Mouse (Mus musculus) intestine, embryonic 16.5 days (tissue): ENCODE data around the gene Wnk2. TPM values are rescaled to one million over a fixed set of nuclear protein-coding genes. Genes with fewer than 3 reads are reported as not detected.

Source experiments
- ATAC-seq: fragments of 200-750 bp; cut with Nextera tagmentation; 2 replicates; pipeline ENCODE4 v1.8.0; 2017; ENCODE audit warnings: moderate TSS enrichment, moderate library complexity
- H3K27ac ChIP-seq: fragments of 300-500 bp; sonication (generic); 2 replicates; pipeline ENCODE4 v1.5.1; 2014; ENCODE audit warnings: mild to moderate bottlenecking, low read length
- H3K27me3 ChIP-seq: fragments of 300-500 bp; sonication (generic); replicated peaks from 2 replicates; pipeline ENCODE4 v1.6.1; 2014; ENCODE audit warnings: low read length, control low read depth, mixed read lengths; ENCODE audit not compliant: control insufficient read depth, insufficient read depth
- H3K36me3 ChIP-seq: fragments of 300-500 bp; sonication (generic); 2 replicates; pipeline ENCODE4 v1.6.1; 2014; ENCODE audit warnings: low read length, control low read depth; ENCODE audit not compliant: control insufficient read depth, insufficient read depth
- H3K4me1 ChIP-seq: fragments of 300-500 bp; sonication (generic); 2 replicates; pipeline ENCODE4 v1.6.1; 2014; ENCODE audit warnings: low read length, control low read depth, mixed read lengths; ENCODE audit not compliant: control insufficient read depth, insufficient read depth
- H3K4me2 ChIP-seq: fragments of 300-500 bp; sonication (generic); 2 replicates; pipeline ENCODE4 v1.6.1; 2014; ENCODE audit warnings: low read depth, low read length, control low read depth
- H3K4me3 ChIP-seq: fragments of 300-500 bp; sonication (generic); 2 replicates; pipeline ENCODE4 v1.5.1; 2014; ENCODE audit warnings: mild to moderate bottlenecking, low read length
- H3K9ac ChIP-seq: fragments of 300-500 bp; sonication (generic); 2 replicates; pipeline ENCODE4 v1.6.1; 2014; ENCODE audit warnings: low read depth, low read length
- H3K9me3 ChIP-seq: fragments of 300-500 bp; sonication (generic); 2 replicates; pipeline ENCODE4 v1.6.1; 2016; ENCODE audit warnings: low read length, control low read depth; ENCODE audit not compliant: control insufficient read depth
- WGBS: fragments of 180-500 bp; shearing (Covaris S2); extraction: QIAGEN DNeasy Blood & Tissue Kit; methylation state at CpG from one replicate; pipeline ENCODE4 v1.1.7; 2014; 5-methylcytosine and 5-hydroxymethylcytosine counted together
- polyA plus RNA-seq: library from polyadenylated mRNA; unstranded; fragments of >200 nt; fragmentation: Nextera tagmentation; extraction: Ambion mirVana; gene quantifications from 2 replicates; pipeline ENCODE4 v1.2.1, GENCODE M21; 2015

Wnk2 gene
- polyA plus RNA-seq, 1 experiment from 2014 or later: 3.5 TPM

- 68% methylated on average over 5 of the region's 5 CpGs for WGBS
- Histone ChIP-seq H3K9ac (no peak overlapping the region), H3K9me3 (0 out of 2 replicates have a peak, but pooled peaks cover 6% of the 10 kb centered on the region), H3K4me1 (peaks cover 14% of the 10 kb centered on the region), H3K27ac (no peak overlapping the region), H3K4me3 (no peak overlapping the region), H3K4me2 (no peak overlapping the region), H3K27me3 (no peaks in the 10 kb centered on the region), H3K36me3 (no peaks in the 10 kb centered on the region)
- ATAC-seq: no peak
These were observed 134.5 kb downstream of the Wnk2 start for GRCm38 (mm10) chr13:49013206-49013794.

DNA sequence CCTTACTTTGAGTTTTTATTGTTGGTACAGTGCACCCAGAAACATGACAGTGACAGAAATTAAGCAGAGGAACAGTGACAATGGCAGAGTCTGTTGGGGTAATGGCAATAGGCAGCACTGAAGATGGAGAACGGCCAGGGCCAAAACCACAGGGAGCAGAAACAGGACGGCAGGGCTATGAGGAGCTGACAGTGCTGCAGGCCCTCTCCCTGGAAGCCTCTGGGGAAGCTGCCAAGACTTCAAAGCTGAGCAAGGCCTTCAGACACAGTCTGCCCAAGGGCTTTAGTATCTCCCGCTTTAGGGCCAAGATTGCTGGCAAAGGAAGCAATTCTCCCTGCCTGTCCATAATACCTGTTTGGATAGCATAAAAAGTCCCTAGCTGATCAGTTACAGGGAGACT, 146.1 kb downstream of the Wnk2 start:
- Histone ChIP-seq H3K9me3 (no peaks in the 10 kb centered on the region), H3K4me3 (no peak overlapping the region), H3K27me3 (no peaks in the 10 kb centered on the region), H3K4me1 (no peaks in the 10 kb centered on the region), H3K9ac (no peak overlapping the region), H3K4me2 (no peak overlapping the region), H3K36me3 (no peaks in the 10 kb centered on the region), H3K27ac (no peak overlapping the region)
- no peak for ATAC-seq
- 44% methylated on average over 3 of the region's 3 CpGs for WGBS

GRCm38 (mm10) chr13:48998591-48998990, 149.2 kb downstream of the Wnk2 start:
- 11% methylated on average over 6 of the region's 6 CpGs for WGBS
- ATAC-seq: peak; percentile 36; the same call in 1 of the 2 replicates

GRCm38 (mm10) chr13:48996731-48997130, 151.1 kb downstream of the Wnk2 start:
- H3K4me3 ChIP-seq: no peak overlapping the region
- WGBS: 90% methylated on average over 4 of the region's 4 CpGs
- no peaks in the 10 kb centered on the region for H3K36me3 ChIP-seq
- H3K27ac ChIP-seq: no peak overlapping the region
- no peaks in the 10 kb centered on the region for H3K27me3 ChIP-seq
- no peak for ATAC-seq
- H3K4me2 ChIP-seq: no peak overlapping the region
- H3K9me3 ChIP-seq: no peaks in the 10 kb centered on the region
- H3K4me1 ChIP-seq: no peaks in the 10 kb centered on the region
- H3K9ac ChIP-seq: no peak overlapping the region

More at GRCm38 (mm10) chr13:48998591-48998990, 149.2 kb downstream of the Wnk2 start:
- Histone ChIP-seq H3K36me3 (no peaks in the 10 kb centered on the region), H3K9me3 (no peaks in the 10 kb centered on the region), H3K4me2 (no peak overlapping the region), H3K4me1 (no peaks in the 10 kb centered on the region), H3K27ac (no peak overlapping the region), H3K27me3 (no peaks in the 10 kb centered on the region), H3K4me3 (no peak overlapping the region), H3K9ac (no peak overlapping the region)

DNA sequence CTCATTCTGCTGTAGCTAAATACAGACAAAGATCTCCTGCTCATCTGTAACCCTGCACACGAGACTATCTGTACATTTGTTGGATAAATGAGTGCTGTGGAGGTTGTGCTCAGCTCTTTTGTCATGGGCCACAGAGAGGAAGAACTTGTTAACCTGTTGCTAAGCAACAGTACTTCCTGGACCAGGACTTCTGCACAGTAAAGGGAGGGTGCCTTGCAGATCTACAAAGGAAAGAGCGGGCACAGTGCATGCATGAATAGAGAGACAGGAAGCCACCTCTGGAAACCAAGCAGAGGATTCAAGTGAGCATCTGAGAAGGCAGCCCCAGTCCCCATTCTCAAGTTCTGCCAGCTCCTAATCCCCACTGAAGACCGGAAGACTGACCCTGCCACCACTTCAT, 152.9 kb downstream of the Wnk2 start:
- Histone ChIP-seq H3K27ac (no peak overlapping the region), H3K36me3 (no peaks in the 10 kb centered on the region), H3K27me3 (no peaks in the 10 kb centered on the region), H3K9ac (no peak overlapping the region), H3K4me1 (no peaks in the 10 kb centered on the region), H3K9me3 (no peaks in the 10 kb centered on the region), H3K4me3 (no peak overlapping the region), H3K4me2 (no peak overlapping the region)
- WGBS: 25% methylated on average over 3 of the region's 3 CpGs
- 0 out of 2 replicates have a peak, but pooled peaks have one; percentile 40 for ATAC-seq

DNA sequence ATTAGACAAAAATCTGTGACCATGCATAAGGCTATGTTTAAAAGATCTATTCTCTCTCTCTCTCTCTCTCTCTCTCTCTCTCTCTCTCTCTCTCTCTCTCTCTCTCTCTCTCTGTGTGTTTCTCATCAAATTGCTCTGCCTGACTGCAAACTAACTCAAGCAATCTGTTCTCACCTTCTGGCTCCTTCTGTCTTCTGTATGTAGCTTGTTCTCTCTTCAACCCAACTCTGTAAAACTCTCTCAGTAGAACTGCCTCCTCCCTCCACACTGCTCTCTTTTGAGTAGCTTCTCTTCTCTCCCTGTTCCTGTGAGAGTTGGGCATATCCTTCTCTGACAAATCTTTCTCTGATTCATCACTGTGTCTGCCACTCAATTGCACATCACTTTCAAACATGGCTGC, 154.9 kb downstream of the Wnk2 start:
- Histone ChIP-seq H3K4me2 (no peak overlapping the region), H3K27ac (no peak overlapping the region), H3K4me3 (no peak overlapping the region), H3K9ac (no peak overlapping the region), H3K4me1 (no peaks in the 10 kb centered on the region), H3K36me3 (no peaks in the 10 kb centered on the region), H3K27me3 (no peaks in the 10 kb centered on the region), H3K9me3 (no peaks in the 10 kb centered on the region)
- ATAC-seq: no peak

DNA sequence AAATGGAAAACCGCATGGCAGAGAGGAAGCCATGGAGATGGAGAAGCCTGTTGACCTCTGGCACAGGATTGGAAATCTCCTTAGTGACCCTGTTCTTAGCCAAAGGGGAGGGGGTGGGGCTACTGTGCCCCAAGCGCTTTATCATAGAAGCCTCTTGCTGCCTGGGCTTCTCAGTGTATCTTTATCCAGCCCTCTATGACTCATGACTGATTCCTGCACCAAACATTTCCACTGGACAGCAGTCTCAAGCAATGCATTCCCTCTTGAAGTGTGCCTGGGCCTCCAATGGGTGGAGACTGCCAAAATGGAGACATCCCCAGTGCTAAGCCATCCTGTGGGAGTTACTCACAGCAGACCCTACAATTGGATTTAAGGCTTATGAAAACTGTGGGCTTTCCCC, 157.7 kb downstream of the Wnk2 start:
- 88% methylated on average over 2 of the region's 2 CpGs for WGBS
- no peaks in the 10 kb centered on the region for H3K9me3 ChIP-seq
- ATAC-seq: no peak
- H3K4me1 ChIP-seq: no peaks in the 10 kb centered on the region
- H3K4me3 ChIP-seq: no peak overlapping the region
- H3K4me2 ChIP-seq: no peak overlapping the region
- no peaks in the 10 kb centered on the region for H3K36me3 ChIP-seq
- H3K27me3 ChIP-seq: no peaks in the 10 kb centered on the region
- no peak overlapping the region for H3K27ac ChIP-seq
- no peak overlapping the region for H3K9ac ChIP-seq

Other genes with a start within 250 kb of the Wnk2 start
- 25.7 and 26.0 TPM in 2 replicates for gene Fam120a, start 180.0 kb downstream of the Wnk2 start, polyA plus RNA-seq
- gene Ninj1, start 39.5 kb upstream of the Wnk2 start, polyA plus RNA-seq: 60.0 and 63.3 TPM in 2 replicates
- gene Card19, start 68.0 kb upstream of the Wnk2 start, polyA plus RNA-seq: 53.2 and 58.8 TPM in 2 replicates
- 1.2 and 1.3 TPM in 2 replicates for gene Susd3, start 100.7 kb upstream of the Wnk2 start, polyA plus RNA-seq
- 0.82 and 1.2 TPM in 2 replicates for gene Fgd3, start 172.3 kb upstream of the Wnk2 start, polyA plus RNA-seq
- gene Bicd2, start 193.6 kb upstream of the Wnk2 start, polyA plus RNA-seq: 14.7 and 15.7 TPM in 2 replicates